Mouse (Mus musculus) G1E (cell line): ENCODE measurements around the gene Gabpb1.

ENCODE experiments used
- CTCF ChIP-seq: IDR thresholded peaks from 2 replicates; pipeline ENCODE4 v1.5.1; 2012; ENCODE audit warnings: low read depth, low read length, inconsistent platforms, mixed read lengths
- GATA1 ChIP-seq: IDR thresholded peaks from 2 replicates; pipeline ENCODE4 v1.6.1; 2012; ENCODE audit warnings: borderline replicate concordance, low read length, inconsistent platforms, mixed read lengths
- GATA2 ChIP-seq: IDR thresholded peaks from 2 replicates; pipeline ENCODE4 v1.6.1; 2012; ENCODE audit warnings: low read depth, low read length, inconsistent platforms, borderline replicate concordance

DNA sequence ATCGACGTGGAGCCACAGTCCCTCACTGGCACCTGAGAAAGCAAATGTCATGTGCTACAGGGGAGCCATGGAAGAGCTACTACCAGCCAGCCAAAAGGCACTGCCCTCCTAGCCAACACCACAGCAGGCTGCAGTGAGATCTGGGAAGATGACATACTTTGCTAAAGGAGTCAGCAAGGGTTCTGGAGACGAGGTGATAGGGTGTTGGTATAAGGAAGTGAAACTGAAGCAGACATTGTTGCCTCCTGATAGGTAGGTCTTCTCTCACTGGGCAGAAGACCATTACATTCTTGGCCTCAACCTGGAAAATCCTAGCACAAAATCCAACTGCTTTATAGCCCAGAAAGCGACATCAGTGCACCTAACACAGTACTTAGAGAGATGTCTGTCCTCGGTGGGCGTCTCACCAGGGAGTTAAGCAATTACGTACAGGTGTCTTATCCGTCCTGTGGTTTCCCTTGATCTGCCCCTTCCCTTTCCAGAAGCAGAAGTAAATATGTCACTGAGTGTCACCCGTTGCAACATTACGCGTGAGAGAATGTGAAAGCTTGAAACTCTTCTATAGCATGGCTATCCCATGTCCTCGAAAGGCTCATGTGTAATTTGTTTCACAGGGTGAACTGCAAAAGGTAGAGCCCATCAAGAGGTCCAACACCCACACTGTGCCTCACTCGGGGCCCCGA, 74.1 kb downstream of the Gabpb1 start:
- TF ChIP-seq CTCF: no peak
- TF ChIP-seq GATA2: no peak
- TF ChIP-seq GATA1: no peak
